Mouse (Mus musculus) lung, adult 2 months (tissue): ENCODE measurements at regions not wholly inside any gene's neighbourhood (a gene's known extent, or its start where the extent isn't known, plus 50 kb on each side); places are given as distances from the start of the nearest gene placed in this dataset.

Source experiments
- DNase-seq: peaks from one replicate; pipeline ENCODE4 v3.0.0; 2022
- H3K4me1 ChIP-seq: fragments of 200-500 bp; 2 replicates; pipeline ENCODE4 v1.6.1; 2011; ENCODE audit warnings: low read length; ENCODE audit not compliant: control insufficient read depth, insufficient read depth
- H3K4me3 ChIP-seq: fragments of 200-500 bp; replicated peaks from 2 replicates; pipeline ENCODE3; 2011; ENCODE audit warnings: low read depth, mild to moderate bottlenecking, control low read depth, low read length; ENCODE audit errors: extremely low read depth
- CTCF ChIP-seq: fragments of 200-500 bp; IDR thresholded peaks from 2 replicates; pipeline ENCODE4 v1.5.1; 2011; ENCODE audit warnings: mild to moderate bottlenecking, low read length, control low read depth; ENCODE audit not compliant: insufficient read depth
- POLR2A ChIP-seq: fragments of 200-500 bp; IDR thresholded peaks from 2 replicates; pipeline ENCODE4 v1.6.1; 2011; ENCODE audit warnings: low read depth, mild to moderate bottlenecking, control low read depth, low read length, borderline replicate concordance; ENCODE audit errors: extremely low read depth
- whole genome bisulfite sequencing: fragments of 180-500 bp; shearing (Covaris S2); methylation state at CpG from one replicate; pipeline ENCODE4 v1.1.7; 2018; 5-methylcytosine and 5-hydroxymethylcytosine counted together

DNA sequence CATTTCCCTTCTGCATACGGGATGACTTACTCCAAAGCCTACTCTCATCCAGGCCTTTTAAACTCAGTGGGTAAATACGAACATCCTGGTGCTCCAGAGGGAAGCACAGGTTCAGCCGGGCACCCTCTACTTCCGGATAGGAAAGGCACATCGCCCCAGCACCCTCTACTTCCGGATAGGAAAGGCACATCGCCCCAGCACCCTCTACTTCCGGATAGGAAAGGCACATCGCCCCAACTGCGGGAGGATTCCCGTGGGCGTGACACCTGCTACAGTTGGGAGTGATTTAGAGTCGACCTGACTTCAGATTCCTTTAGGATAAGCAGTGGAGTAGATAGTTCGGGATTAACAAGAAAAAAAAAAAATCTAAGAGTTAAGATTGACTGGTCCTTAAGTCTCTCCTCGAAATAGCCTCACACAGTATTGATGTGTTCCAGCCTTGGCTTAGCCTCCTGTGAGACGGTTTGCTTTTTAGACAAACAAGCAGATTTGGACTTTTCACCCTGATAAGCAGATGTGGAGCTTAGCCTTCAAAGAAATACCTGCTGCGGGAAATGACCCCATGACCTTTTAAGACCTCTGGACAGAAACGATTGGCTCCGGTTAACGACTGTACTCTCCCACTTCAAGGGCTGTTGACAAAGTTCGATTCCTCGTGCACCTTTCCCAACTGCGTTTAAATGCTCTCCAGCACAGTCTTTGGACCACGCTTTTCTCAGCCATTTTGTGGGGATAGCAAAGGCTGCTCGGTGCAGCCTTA, 210.1 kb downstream of the Atp23 start:
- H3K4me1 ChIP-seq: no peaks in the 10 kb centered on the region
- WGBS: 48% methylated on average over 25 of the region's 25 CpGs
- H3K4me3 ChIP-seq: no peak overlapping the region
- TF ChIP-seq CTCF (no peak), POLR2A (no peak)
- DNase-seq: no peak

DNA sequence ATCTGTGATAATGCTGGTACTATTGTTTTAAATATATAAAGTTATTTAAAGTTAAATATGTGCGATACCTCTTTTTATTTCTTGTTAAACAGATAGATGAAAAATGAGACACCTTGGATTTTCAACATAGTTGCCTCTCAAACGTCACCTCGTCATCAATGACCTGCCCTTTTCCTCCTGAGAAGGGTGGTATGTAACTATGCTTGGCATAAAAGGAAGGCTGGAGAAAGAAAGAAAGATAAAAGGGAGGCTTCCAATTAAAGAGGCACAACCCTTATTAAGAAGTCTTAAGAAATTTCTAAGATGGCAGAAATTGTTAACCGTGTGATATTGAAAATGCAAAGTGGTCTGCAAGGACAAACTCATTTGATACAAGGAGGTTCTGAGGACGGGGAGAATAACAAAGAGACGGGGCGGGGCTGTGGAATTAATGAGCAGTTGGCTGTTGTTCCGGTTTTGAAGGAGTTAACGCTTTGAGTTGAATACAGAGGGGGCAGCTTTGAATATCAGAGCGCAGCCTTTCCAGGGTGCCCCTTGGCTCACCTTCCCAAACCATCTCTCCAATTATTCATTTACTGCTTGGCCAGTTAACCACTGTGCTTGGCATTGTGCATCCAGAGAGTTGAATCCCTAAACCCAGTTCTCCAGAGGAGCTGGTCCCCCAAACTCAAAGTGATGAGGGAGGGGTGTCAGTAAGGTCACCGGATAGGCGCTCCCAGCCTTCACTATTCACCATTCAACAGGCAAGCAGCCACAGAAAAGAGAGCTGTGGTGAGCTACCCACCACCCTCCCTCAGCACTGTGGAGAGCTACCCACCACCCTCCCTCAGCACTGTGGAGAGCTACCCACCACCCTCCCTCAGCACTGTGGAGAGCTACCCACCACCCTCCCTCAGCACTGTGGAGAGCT, 220.6 kb downstream of the Atp23 start:
- no peak for TF ChIP-seq CTCF
- TF ChIP-seq POLR2A: no peak
- DNase-seq: no peak
- no peaks in the 10 kb centered on the region for H3K4me1 ChIP-seq
- WGBS: 14% methylated on average over 12 of the region's 12 CpGs
- H3K4me3 ChIP-seq: no peak overlapping the region

DNA sequence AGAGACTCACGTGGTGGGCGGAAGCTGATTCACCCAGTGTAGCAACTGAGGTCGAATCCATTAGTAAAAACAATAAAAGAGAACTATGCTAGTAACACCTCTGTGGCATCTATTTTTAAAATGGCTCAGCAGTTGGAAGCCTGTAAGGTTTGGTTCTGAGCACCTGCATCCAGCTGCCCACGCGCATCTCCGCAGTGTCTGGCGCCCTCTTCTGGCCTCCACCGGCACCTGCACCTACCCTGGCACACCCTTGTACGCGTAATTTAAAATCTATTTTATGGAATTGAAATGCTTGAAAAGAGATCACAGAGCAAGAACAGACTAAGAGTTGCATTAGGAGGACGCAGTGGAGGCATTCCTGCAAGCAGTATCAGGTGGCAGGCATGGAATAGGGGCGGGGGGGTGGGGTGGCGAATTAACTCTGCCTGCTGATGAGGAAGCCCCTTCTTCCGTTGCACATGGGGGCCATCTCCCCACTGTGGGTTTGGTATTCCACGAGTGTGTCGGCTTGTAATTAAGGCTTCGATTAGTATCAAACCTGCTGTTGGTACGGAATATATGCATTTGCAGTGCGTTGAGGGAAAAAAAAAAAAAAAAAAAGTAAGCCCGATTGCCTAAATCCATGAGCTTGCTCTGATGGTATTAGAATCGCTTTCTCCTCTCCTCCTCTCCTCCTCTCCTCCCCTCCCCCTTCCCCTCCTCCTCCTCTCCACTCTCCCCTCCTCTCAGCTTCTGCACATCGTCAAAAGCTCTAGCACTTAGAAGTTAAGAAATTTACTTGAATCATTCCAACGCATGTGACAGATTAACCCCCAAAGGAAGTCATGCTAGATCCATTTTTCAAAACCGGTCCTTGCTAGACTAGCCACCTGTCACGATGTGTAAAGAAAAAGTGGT, 221.7 kb downstream of the Atp23 start:
- DNase-seq: no peak
- WGBS: 27% methylated on average over 25 of the region's 25 CpGs
- TF ChIP-seq POLR2A (no peak), CTCF (no peak)
- H3K4me3 ChIP-seq: no peak overlapping the region
- H3K4me1 ChIP-seq: no peaks in the 10 kb centered on the region

DNA sequence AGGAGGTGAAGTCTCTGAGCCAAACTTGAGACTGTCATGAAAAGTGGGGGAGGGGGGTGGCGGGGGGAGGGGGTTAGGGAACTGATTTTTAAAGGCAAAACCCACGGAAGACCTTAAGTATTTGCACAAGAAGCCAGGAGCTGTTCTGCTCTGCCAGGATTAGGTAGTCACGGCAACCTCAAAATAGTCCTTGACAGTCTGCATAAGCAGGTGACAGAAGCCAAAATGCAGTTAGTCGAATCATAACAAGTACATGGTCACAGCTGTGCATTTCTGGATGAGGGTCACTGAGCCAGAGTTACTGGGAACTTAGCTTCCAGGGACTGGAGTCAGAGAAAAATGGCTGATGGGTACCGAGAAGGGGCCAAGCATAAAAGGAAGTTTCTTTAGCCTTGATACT, 227.7 kb downstream of the Atp23 start:
- TF ChIP-seq CTCF (no peak), POLR2A (no peak)
- WGBS: 48% methylated on average over 5 of the region's 5 CpGs
- H3K4me3 ChIP-seq: no peak overlapping the region
- DNase-seq: no peak
- no peaks in the 10 kb centered on the region for H3K4me1 ChIP-seq

DNA sequence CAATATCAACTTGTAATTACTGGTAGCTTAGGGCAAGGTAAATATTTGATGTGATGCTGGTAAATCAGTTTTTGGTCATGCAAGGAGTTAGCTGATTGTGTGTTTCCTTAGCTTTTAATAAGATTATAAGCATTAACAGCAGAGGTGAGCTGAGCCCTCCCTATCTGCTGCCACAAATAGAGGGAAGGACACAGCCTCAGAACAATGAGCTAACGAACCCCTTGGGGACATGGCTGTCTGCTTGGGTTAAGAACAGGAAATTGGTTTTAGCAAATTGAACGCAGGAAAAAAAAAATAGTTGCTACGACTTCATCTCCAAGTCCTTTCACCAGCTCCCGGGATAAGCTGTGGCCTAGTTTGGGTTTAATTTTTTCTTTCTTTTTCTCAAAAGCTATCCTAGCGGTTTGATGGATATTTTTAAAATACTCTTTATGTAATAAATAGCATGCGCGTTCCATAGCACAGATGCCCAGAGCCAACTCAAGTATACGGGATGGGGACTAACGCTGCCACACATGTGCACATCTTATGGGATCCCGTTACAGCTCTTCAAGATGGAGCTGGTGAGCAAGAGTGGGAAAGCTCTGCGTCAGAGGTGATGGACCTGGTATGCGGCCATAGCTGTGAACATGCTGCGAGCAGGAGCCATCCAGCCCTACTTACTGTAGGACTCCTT, 236.6 kb downstream of the Atp23 start:
- 86% methylated on average over 13 of the region's 13 CpGs for WGBS
- no peak for DNase-seq
- no peaks in the 10 kb centered on the region for H3K4me1 ChIP-seq

DNA sequence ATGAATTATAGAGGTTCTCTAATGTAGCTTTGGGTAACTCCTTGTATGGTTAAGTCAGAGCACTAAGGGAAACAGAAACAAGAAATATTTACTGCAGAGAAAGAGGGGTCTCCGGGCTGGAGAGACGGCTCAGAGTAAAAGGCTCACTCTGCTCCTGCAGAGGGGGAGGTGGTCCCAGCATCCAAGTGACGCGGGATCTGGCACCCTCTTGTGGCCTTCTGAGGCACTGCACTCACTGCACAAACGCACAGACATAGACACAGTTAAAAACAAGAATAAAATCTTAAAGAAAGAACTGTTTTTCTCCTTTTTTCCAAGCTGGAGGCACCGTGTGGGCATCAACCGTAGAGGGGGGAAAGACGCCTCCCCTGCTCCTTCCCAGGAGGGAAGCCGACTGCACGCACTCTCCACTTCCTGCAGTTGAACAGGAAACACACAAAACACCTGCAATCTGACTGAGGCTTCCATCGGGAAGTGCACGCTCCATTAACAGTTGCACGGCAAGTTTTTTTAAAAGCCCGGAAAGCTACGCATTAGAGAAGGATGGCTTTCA, 237.6 kb downstream of the Atp23 start:
- WGBS: 75% methylated on average over 15 of the region's 15 CpGs
- no peak for DNase-seq
- TF ChIP-seq POLR2A: no peak
- no peak for TF ChIP-seq CTCF
- H3K4me3 ChIP-seq: no peak overlapping the region
- no peaks in the 10 kb centered on the region for H3K4me1 ChIP-seq

More for the DNA sequence above, 236.6 kb downstream of the Atp23 start:
- H3K4me3 ChIP-seq: no peak overlapping the region
- no peak for TF ChIP-seq CTCF
- TF ChIP-seq POLR2A: no peak

DNA sequence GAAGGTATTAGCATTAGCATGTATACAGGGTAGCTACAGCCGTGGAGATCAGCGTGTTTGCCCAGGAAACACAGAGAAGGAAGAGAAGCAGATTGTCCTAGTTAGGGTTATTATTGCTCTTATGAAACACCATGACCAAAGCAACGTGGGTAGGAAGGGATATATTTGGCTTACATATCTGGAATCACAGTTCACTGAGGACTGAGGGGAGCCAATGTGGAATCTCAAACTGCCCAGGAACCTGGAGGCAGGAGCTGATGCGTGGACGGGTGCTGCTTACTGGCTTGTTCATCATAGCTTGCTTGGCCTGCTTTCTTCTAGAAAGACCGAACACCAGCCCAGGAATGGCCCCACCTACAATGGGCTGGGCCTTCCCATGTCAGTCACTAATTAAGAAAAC, 238.4 kb downstream of the Atp23 start:
- Histone ChIP-seq H3K4me1 (no peaks in the 10 kb centered on the region), H3K4me3 (no peak overlapping the region)
- no peak for TF ChIP-seq CTCF
- TF ChIP-seq POLR2A: no peak
- DNase-seq: no peak
- 89% methylated on average over 6 of the region's 6 CpGs for WGBS

DNA sequence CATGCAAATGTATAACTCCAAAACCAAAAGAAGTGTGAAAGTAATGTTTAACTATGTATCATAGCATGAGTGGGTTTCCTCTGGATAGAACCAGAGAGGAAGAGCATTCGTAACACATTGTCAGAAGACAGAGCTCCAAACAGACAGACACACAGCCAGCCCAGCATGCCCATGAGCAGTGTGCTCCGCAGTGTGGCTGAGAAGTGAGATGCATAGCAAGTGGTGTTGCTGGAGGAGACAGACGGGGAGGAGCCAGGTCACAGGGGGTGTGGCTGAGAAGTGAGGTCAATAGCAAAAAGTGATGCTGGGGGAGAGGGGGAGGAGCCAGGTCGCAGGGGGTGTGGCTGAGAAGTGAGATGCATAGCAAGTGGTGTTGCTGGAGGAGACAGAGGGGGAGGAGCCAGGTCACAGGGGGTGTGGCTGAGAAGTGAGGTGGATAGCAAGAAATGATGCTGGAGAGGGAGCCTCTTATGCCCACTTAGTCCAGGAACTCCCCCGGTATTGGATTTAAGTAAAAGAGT, 240.0 kb downstream of the Atp23 start:
- WGBS: 58% methylated on average over 5 of the region's 5 CpGs
- no peak for DNase-seq
- no peaks in the 10 kb centered on the region for H3K4me1 ChIP-seq
- TF ChIP-seq POLR2A (no peak), CTCF (no peak)
- no peak overlapping the region for H3K4me3 ChIP-seq

DNA sequence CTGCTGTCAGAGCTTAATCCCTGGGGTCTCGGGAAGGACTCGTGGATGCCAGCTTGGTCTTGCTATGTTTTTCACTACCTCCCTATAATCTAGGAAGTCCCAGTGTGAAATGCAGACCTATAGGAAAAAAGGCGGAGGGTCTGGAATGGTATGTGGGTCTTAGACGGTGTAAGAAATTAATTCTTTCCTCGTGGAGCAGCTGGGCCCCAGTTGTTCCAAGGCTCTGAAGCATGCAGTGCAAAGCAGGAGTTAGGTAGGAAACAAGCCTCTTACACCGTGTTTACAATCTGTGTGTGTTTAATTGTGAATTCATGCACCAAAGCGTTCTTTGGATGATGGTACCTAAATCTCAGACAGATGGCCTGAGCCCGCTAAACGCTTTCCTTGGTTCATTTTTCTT, 241.1 kb downstream of the Atp23 start:
- 79% methylated on average over 9 of the region's 9 CpGs for WGBS
- Histone ChIP-seq H3K4me1 (no peaks in the 10 kb centered on the region), H3K4me3 (no peak overlapping the region)
- DNase-seq: no peak
- TF ChIP-seq CTCF: no peak
- no peak for TF ChIP-seq POLR2A
